11 mouse cellular contexts compared by ENCODE assay signal in the genomic region with DNA sequence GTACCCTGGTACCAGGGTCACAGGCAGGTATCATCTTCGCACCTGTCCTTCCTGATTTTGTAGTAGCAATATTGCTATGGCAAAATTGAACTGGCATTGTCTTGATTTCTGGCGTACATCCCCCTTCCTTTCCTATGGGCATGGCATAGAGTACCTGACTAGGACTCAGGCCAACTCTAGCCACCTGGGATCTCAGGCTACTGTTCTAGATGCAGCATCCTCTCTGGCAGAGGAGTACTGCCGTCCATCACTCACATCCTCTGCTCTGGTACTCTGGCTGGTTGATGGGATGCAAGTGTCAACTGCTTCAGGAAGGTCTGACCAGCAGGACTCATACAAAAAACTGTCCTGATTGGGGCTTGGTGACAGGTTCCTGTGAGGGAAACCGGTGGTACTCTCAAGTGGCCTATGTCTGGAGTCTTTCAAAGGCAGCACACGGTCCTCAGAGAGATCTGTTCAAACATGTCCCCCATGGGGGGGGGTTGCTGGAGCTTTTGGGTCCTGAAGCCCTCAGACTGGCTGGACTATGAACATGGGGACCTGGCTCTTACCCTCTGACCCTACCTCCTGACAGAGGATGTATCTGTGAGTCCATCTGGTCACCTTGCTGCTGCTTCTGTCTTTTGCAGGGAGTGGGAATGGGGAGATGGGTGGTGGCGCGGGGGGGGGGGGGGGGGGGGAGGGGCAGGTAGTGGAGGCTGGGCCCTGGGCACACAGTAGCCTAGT.
DNase-seq lines count a peak whose midpoint lies in the region; ATAC-seq and TF ChIP-seq lines count a peak whose summit lies in the region.
"Had no signal": no experiment of that assay in that cellular context is flagged by ENCODE, and none has a peak within 500 bp of the region (broad histone marks: within the 10 kb centered on the region; RNA-seq: fewer than 3 reads in every experiment).

No protein-coding gene starts in this region.

- H3K27ac ChIP-seq in heart, embryonic 10.5 days: peak overlapping the region; percentile 42; the same call in 1 of the 2 replicates
- no peak overlapping the region for H3K27ac ChIP-seq in neural tube, embryonic 15.5 days (replicated peaks)
- no peak overlapping the region for H3K27ac ChIP-seq in hindbrain, postnatal 0 days

- H3K9me3 ChIP-seq in heart, embryonic 10.5 days: no peaks in the 10 kb centered on the region
- no peaks in the 10 kb centered on the region for H3K9me3 ChIP-seq in neural tube, embryonic 15.5 days (replicated peaks)
- H3K9me3 ChIP-seq in hindbrain, postnatal 0 days (ENCODE audit: low read length): no peaks in the 10 kb centered on the region

- no peak overlapping the region for H3K4me3 ChIP-seq in heart, embryonic 10.5 days
- no peak overlapping the region for H3K4me3 ChIP-seq in neural tube, embryonic 15.5 days (replicated peaks)
- no peak overlapping the region for H3K4me3 ChIP-seq in hindbrain, postnatal 0 days (ENCODE audit: low read length)
- H3K4me3 ChIP-seq: myocyte had no signal

- no peak overlapping the region for H3K4me2 ChIP-seq in neural tube, embryonic 15.5 days
- H3K4me2 ChIP-seq in hindbrain, postnatal 0 days (ENCODE audit: low read depth, low read length): no peak overlapping the region

- H3K4me1 ChIP-seq in heart, embryonic 10.5 days: peaks cover 19% of the 10 kb centered on the region
- H3K4me1 ChIP-seq in neural tube, embryonic 15.5 days: peaks cover 6% of the 10 kb centered on the region
- H3K4me1 ChIP-seq in hindbrain, postnatal 0 days (ENCODE audit: insufficient read depth, low read length): no peaks in the 10 kb centered on the region

- H3K36me3 ChIP-seq in heart, embryonic 10.5 days: peaks cover 30% of the 10 kb centered on the region
- no peaks in the 10 kb centered on the region for H3K36me3 ChIP-seq in neural tube, embryonic 15.5 days
- H3K36me3 ChIP-seq in hindbrain, postnatal 0 days (ENCODE audit: insufficient read depth, low read length): no peaks in the 10 kb centered on the region

- intact Hi-C loops in heart, postnatal 25 days (cut with DNase I): no loop called here

- no peak for TF ChIP-seq CTCF in hindbrain, postnatal 0 days (IDR thresholded peaks at IDR 0.05; ENCODE audit: low read depth)

- no peak; the same call in 1 of the 2 replicates for ATAC-seq in neural tube, embryonic 15.5 days (ENCODE audit: low FRiP score)
- ATAC-seq in hindbrain, postnatal 0 days: 0 out of 2 replicates have a peak, but pooled peaks have one; percentile 19

- 46% methylated on average over 6 of the region's 7 CpGs for WGBS in heart, embryonic 10.5 days
- 81% methylated on average over 5 of the region's 7 CpGs for WGBS in neural tube, embryonic 15.5 days
- WGBS in hindbrain, postnatal 0 days: 70% methylated on average over 5 of the region's 7 CpGs

- no peak for DNase-seq in heart, embryonic 10.5 days (ENCODE audit: low spot score)
- DNase-seq in heart, postnatal 25 days (ENCODE audit: low spot score): no peak
- peak; percentile 17 for DNase-seq in neural tube, embryonic 10.5 days (ENCODE audit: extremely low spot score, low spot score)
- DNase-seq in hindbrain, postnatal 0 days (ENCODE audit: low spot score): no peak
- DNase-seq in testis, postnatal 10 days (ENCODE audit: low spot score): no peak
- DNase-seq in retina, embryonic 14.5 days (ENCODE audit: low spot score): no peak
- no peak for DNase-seq in kidney, postnatal 25 days
- DNase-seq: gastrocnemius, postnatal 25 days; right cerebral cortex, postnatal 14 days had no signal

- no peak overlapping the region for H3K9ac ChIP-seq in neural tube, embryonic 15.5 days (replicated peaks)
- no peak overlapping the region for H3K9ac ChIP-seq in hindbrain, postnatal 0 days (replicated peaks; ENCODE audit: low read length)

- H3K27me3 ChIP-seq in heart, embryonic 10.5 days (ENCODE audit: insufficient read depth, poor library complexity, severe bottlenecking): no peaks in the 10 kb centered on the region
- no peaks in the 10 kb centered on the region for H3K27me3 ChIP-seq in neural tube, embryonic 15.5 days (replicated peaks)
- H3K27me3 ChIP-seq in hindbrain, postnatal 0 days (ENCODE audit: insufficient read depth, low read length): no peaks in the 10 kb centered on the region
